Mouse (Mus musculus): ENCODE results near the gene Lrrc51.

The Lrrc51 gene

GRCm38 (mm10) chr7:101884160-101884559, 49.5 kb downstream of the Lrrc51 start:
- DNase-seq (ENCODE audit: low read depth, low spot score), result no peak

GRCm38 (mm10) chr7:101882413-101883154, 51.1 kb downstream of the Lrrc51 start:
- DNase-seq (ENCODE audit: low read depth, low spot score), result no peak

- no peak for DNase-seq (ENCODE audit: low read depth, low spot score)
These were observed 52.8 kb downstream of the Lrrc51 start for GRCm38 (mm10) chr7:101880855-101881254.

- DNase-seq (ENCODE audit: low read depth, low spot score), result no peak
These were observed 57.7 kb downstream of the Lrrc51 start for GRCm38 (mm10) chr7:101875978-101876377.

DNA sequence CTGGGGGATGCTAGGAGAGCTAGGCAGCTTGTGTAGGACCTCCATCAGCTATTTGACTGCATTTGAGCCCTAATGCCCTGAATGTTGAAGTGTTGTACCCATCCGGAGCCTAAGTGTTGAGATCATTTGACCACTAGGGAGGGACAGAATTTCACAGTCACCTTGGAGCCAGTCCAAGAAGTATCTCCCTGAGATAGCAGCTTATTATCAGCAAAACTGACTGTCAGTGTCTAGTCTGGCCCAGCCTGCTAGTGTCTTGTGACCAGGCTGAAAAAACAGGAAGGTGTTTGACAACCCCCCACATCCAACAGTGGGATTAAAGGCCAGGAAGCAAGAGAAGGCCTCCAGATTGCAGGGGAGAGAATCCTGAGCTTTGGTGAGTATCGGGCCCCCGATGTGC, 62.4 kb downstream of the Lrrc51 start:
- DNase-seq (ENCODE audit: low read depth, low spot score), result no peak

DNA sequence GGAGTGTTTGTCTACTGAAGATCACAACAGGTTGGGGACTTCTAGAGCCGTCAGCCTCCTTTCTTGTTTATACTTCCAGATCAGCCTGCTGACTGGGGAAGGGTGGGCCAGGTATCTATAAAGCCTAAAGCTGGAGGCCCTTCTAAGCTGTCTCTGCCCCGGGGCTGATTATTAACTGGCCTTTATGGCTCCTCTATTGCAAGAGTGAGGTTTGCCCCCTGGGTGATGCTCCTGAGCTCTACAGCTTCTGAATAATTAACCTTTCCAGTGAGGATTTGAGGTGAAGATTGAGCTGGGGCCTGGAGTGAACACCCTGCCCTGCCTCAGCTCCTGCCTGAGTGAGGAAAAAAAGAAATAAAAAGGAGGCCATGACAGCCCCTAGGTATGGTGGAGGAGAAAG, 63.1 kb downstream of the Lrrc51 start, which contains the start of gene Folr1:
TSS of gene Folr1 (minus strand) at position 160 of the 400 bp plus-strand sequence.
- no peak for DNase-seq (ENCODE audit: low read depth, low spot score)

DNA sequence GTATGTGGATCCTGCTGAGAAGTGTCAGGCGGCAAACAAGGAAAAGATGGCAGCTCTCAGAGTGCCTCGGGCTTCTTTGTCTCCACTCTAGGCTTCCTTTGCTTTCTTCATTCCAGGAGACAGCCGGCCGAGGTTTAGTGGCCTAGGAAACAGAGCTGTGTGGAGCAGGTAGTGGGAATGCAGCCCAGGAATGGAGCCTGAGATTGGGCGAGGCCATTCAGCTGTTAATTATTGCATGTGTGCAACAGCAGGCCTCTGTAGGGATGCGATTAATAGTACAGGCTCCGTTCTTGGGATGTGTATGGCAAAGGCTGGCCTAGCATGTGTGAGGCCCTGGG, 64.6 kb downstream of the Lrrc51 start:
- no peak for DNase-seq (ENCODE audit: low read depth, low spot score)

GRCm38 (mm10) chr7:101868241-101869162, 65.2 kb downstream of the Lrrc51 start:
- DNase-seq (ENCODE audit: low read depth, low spot score), result no peak

GRCm38 (mm10) chr7:101867482-101867881, 66.2 kb downstream of the Lrrc51 start:
- DNase-seq (ENCODE audit: low read depth, low spot score), result no peak

GRCm38 (mm10) chr7:101866491-101867265, 67.0 kb downstream of the Lrrc51 start:
- no peak for DNase-seq (ENCODE audit: low read depth, low spot score)

GRCm38 (mm10) chr7:101863415-101863814, 70.3 kb downstream of the Lrrc51 start, which contains the start of gene Anapc15:
TSS of gene Anapc15 (plus strand) at chr7:101863715.
- DNase-seq (ENCODE audit: low read depth, low spot score), result no peak
